Mouse (Mus musculus): ENCODE results near the gene Mnx1.

DNA sequence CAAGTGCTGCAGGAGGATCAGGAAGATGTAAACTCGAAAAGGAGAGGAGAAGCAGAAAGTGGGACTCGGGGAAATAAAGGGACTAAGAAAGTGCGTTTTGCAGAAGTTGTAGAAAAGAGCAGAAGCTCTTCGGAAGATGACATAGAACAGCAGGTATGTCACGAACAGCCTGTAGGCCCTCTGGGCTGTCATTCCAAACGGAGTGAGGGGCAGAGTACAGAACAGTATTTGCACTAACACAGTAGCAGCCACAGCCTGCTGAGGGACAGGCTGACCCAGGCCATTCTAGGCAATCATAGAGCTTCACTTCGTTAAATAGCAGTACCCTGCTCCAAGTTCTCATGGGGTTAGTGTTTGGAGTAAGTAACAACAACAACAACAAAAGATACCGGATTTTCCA is 42.8 kb downstream of the Mnx1 start:
- no peak for TF ChIP-seq CTCF (IDR thresholded peaks at IDR 0.05; ENCODE audit: control insufficient read depth, insufficient read depth, insufficient read length)
- TF ChIP-seq USF1 (IDR thresholded peaks at IDR 0.05; ENCODE audit: low read depth), result no peak
- no peak for TF ChIP-seq MYOD1 (IDR thresholded peaks at IDR 0.05; ENCODE audit: control insufficient read depth, insufficient read length, low read depth)
- TF ChIP-seq CEBPB (IDR thresholded peaks at IDR 0.05; ENCODE audit: low read depth), result no peak
